Mouse (Mus musculus) olfactory bulb, adult 2 months (tissue): Measurements from ENCODE around the gene Myo1b. TPM values are rescaled to one million over a fixed set of nuclear protein-coding genes. Genes with fewer than 3 reads are reported as not detected.

Source experiments
- H3K27ac ChIP-seq: fragments of 200-500 bp; 2 replicates; pipeline ENCODE4 v1.5.1; 2012; ENCODE audit warnings: low read depth, low read length; ENCODE audit not compliant: insufficient read depth
- H3K4me1 ChIP-seq: fragments of 200-500 bp; 2 replicates; pipeline ENCODE4 v1.6.1; 2012; ENCODE audit warnings: low read length; ENCODE audit not compliant: control insufficient read depth, insufficient read depth
- H3K4me3 ChIP-seq: fragments of 200-500 bp; 2 replicates; pipeline ENCODE4 v1.5.1; 2012; ENCODE audit warnings: mild to moderate bottlenecking, low read depth, low read length, moderate library complexity; ENCODE audit not compliant: insufficient read depth
- CTCF ChIP-seq: fragments of 200-500 bp; IDR thresholded peaks from 2 replicates; pipeline ENCODE4 v1.5.1; 2012; ENCODE audit warnings: low read depth, mild to moderate bottlenecking, low read length, moderate library complexity; ENCODE audit not compliant: insufficient read depth
- POLR2A ChIP-seq: fragments of 200-500 bp; IDR thresholded peaks from 2 replicates; pipeline ENCODE4 v1.6.1; 2012; ENCODE audit warnings: mild to moderate bottlenecking, low read depth, low read length, moderate library complexity; ENCODE audit not compliant: insufficient read depth
- WGBS: fragments of 180-500 bp; shearing (Covaris S2); methylation state at CpG from one replicate; pipeline ENCODE4 v1.1.7; 2018; 5-methylcytosine and 5-hydroxymethylcytosine counted together
- polyA plus RNA-seq: library from polyadenylated mRNA; stranded (reverse); fragments of >200 nt; gene quantifications from 2 replicates; pipeline ENCODE4 v1.2.4, GENCODE M21; 2012; ENCODE audit warnings: low replicate concordance; ENCODE audit not compliant: missing spikeins, insufficient read depth, insufficient read length

The Myo1b gene
- polyA plus RNA-seq, 1 experiment = not detected

DNA sequence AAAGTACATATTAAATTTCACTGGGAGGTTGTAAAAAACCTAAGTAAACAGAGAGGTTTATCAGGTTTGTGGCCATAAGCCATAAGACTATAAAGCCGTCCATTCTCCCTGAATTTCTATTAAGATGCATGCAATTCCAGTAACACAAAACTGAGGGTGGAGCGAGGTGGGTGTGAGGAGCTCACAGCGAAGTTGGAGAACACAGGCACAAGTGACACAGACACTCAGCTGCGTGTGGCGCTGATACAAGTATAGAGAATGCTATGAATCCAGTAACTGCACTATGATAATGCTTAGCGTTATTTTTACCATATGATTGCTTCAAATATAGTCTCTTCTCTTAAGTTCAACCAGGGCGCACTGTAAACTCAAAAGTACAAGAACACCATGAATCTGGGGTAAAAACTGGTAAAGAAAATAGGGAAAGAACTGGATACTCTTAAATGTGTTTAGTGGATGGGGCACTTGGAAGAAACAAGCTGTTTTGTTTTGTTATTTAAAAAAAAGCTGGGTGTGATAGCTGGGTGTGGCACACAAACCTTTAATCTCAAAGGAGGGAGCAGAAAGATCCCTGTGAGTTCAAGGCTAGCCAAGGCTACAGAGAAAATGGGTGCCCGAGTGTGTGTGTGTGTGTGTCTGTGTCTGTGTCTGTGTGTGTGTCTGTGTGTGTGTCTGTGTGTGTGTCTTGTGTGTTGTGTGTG, 9.5 kb downstream of the Myo1b start:
- no peak for TF ChIP-seq POLR2A
- 90% methylated on average over 8 of the region's 8 CpGs for WGBS
- Histone ChIP-seq H3K4me1 (no peaks in the 10 kb centered on the region), H3K27ac (no peak overlapping the region), H3K4me3 (no peak overlapping the region)

DNA sequence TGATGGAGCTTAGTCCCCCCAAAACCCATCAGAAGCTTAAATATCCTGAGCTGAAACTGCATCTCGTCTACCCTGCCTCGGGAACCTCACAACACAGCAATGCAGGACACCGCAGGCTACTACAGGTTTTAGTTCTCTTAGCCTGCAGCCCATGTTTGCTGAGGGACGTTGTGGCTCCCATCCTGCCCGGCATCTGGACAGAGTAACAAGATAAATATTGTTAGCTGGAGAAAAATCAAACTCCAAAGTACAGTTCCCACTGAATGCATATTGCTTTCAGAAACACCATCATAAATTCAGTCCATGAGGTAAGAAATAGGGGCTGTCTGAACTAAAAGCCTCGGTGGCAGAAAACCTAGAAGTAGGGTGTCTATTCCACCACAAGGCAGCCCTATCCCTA, 10.8 kb downstream of the Myo1b start:
- 92% methylated on average over 6 of the region's 6 CpGs for WGBS
- Histone ChIP-seq H3K4me1 (no peaks in the 10 kb centered on the region), H3K4me3 (no peak overlapping the region), H3K27ac (no peak overlapping the region)
- no peak for TF ChIP-seq POLR2A
- no peak for TF ChIP-seq CTCF

DNA sequence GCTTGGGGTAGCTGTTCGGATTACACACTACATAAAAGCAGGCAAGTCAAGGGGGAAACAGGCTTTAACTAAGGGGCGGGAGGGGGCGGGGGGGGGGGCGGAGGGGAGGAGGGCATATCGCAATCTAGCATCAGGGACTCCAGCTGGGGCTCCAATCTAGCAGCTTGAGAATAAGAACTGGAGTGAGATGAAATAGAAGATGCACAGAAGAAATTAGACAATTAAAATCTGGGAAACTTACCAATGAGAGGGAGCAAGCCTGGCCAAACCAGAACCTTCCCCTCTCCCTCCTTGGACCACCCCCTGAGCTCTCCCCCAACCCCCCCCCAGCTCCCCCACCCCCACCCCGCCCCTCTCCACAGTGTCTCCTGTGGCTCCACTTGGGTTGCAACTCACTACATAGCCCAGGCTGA, 18.7 kb downstream of the Myo1b start:
- no peak overlapping the region for H3K27ac ChIP-seq
- H3K4me3 ChIP-seq = no peak overlapping the region
- 23% methylated on average over 6 of the region's 6 CpGs for WGBS
- TF ChIP-seq CTCF (no peak), POLR2A (no peak)
- H3K4me1 ChIP-seq = no peaks in the 10 kb centered on the region

DNA sequence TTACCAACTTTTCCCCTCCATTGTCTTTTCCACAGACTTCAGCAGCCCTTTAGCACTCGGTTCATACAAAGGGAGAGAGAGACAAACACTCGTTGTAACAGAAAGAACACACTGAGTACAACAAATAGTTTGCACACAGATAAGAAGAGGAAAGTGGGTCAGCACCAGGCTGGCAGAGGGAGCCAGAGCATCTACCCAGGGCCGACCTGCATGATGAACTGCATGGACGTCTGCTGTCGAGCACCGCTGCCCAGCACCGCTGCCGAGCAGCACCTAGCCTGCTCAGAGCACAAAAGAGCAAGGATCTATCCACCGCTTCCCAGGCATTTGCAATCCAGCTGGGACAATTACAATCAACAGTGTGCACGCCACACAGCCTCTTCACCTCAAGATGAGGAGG, 19.9 kb downstream of the Myo1b start:
- H3K27ac ChIP-seq = no peak overlapping the region
- H3K4me3 ChIP-seq = no peak overlapping the region
- no peaks in the 10 kb centered on the region for H3K4me1 ChIP-seq
- TF ChIP-seq CTCF = no peak
- TF ChIP-seq POLR2A = no peak
- WGBS = 63% methylated on average over 10 of the region's 10 CpGs

DNA sequence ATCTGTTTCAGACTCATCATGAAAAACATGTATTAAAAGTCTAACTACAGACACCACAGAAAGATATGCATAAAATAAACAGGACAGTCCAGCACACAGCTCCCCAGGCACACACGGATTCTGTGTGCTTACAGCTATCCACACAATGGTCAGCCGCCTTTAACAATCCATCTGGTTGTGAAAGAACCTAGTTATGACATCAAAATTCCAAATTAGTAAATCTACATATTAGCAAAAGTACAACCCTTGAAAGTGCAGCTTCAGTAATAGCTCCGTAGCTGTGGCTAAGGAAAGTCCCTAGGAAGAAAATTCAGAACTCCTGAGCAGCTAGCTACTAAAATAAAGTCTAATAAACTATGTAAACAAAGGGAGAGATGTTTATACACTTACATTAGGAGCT, 21.1 kb downstream of the Myo1b start:
- 85% methylated on average over 3 of the region's 3 CpGs for WGBS
- H3K4me3 ChIP-seq = no peak overlapping the region
- H3K27ac ChIP-seq = no peak overlapping the region
- no peaks in the 10 kb centered on the region for H3K4me1 ChIP-seq
- TF ChIP-seq POLR2A (no peak), CTCF (no peak)

DNA sequence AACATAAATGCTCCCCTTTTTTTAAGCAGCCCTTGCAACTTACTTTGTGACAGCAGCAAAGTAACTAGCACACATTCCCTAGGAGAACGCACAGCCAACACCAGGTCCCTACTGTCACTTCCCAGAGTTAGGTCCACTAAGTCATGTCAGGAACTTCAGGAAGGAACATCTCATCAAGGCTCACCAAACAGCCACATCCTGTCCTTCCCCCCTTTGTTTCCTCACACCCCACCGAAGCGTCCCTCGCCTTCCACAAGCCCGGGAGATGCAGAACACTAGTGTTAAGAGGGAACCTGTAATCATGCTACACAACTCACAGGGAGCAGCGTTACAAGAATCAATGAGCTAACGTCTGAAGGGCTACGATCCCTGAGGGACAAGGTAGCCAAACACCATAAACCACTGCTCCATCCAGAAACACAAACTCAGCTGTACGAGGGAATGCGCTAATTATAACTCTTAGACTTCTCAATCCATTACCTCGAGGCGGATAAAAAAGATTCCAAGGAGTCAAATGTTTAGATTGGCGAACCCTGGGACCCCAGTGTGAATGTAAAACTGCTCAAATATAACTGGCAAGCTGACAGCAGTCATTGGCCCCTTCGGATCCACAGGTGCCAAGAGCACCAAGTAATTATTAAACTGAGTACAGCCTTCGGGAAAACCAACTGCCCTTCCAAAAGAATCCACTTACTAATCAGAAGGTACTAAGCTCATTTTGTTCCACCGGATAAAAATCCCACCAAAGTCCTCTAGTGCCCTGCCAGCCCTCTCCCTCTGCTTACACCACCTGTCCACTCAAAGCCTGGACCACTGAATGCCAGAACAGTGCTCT, 22.1 kb downstream of the Myo1b start:
- H3K4me3 ChIP-seq = no peak overlapping the region
- TF ChIP-seq POLR2A = no peak
- no peak for TF ChIP-seq CTCF
- no peak overlapping the region for H3K27ac ChIP-seq
- no peaks in the 10 kb centered on the region for H3K4me1 ChIP-seq
- WGBS = 70% methylated on average over 16 of the region's 16 CpGs

DNA sequence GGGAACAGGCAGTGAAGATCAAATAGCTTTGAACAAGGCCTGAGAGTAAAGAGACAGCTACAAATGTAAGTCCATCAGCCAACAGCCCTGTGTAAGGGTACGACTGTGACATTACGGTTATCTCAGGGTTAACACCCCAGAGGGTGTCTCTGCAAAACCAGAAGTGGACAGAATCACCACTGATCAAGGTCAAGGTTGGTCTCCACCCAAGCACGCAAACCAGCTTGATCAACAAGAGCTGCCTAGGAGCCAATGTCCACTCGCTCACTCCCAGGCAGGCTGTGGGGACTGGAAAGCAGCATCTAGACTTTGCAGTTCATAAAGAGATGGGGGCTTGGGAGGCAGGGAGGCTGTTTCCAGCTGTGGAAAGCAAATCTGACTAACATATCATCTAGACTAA, 23.9 kb downstream of the Myo1b start:
- Histone ChIP-seq H3K27ac (no peak overlapping the region), H3K4me1 (no peaks in the 10 kb centered on the region), H3K4me3 (no peak overlapping the region)
- 93% methylated on average over 4 of the region's 4 CpGs for WGBS
- no peak for TF ChIP-seq CTCF
- TF ChIP-seq POLR2A = no peak

DNA sequence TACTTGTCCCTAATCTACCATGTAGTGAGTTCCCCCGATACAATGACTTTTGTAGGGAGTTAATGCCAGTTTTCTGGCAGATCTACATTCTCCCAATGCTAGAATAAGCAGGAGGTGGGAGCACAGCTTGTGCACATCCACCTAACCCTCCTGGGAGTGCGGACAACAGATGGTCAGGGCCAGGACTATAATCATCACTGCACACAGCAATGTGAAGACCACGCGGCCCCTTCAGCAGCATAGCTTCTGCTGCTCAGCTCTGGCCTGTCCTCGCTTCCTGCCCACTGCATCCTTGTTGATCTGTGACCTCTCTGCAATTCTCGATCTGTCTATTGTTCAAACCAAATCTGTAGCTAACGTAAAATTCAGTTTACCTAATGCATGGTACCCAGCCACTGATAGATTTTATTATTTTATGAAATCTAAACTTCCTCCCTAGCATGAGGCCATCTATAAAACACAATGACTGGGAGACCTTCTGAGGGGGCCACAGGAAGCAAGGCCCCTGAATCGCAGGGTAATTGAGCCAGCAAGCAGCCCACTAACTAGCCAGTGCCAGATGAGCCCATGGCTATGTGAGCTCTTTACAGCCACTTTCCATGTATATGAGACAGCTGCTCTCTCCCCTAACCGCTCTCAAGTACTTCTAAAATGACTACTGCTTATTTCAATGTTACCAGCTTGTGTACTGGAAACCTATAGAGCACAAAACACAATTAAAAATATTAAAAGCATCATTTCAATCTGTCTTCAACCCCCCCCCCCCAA, 27.6 kb downstream of the Myo1b start:
- no peak for TF ChIP-seq CTCF
- TF ChIP-seq POLR2A = no peak
- H3K4me1 ChIP-seq = no peaks in the 10 kb centered on the region
- H3K27ac ChIP-seq = no peak overlapping the region
- 92% methylated on average over 9 of the region's 9 CpGs for WGBS
- H3K4me3 ChIP-seq = no peak overlapping the region
